Mouse (Mus musculus) stomach, embryonic 14.5 days (tissue): ENCODE results near the gene Capzb. TPM values are rescaled to one million over a fixed set of nuclear protein-coding genes. Genes with fewer than 3 reads are reported as not detected.

Source experiments
- ATAC-seq: fragments of 200-750 bp; cut with Nextera tagmentation; 2 replicates; pipeline ENCODE4 v1.8.0; 2017; ENCODE audit warnings: low read depth, moderate TSS enrichment; ENCODE audit not compliant: insufficient number of reproducible peaks, insufficient read depth, low FRiP score
- H3K27ac ChIP-seq: fragments of 300-500 bp; sonication (generic); 2 replicates; pipeline ENCODE4 v1.5.1; 2014; ENCODE audit warnings: mild to moderate bottlenecking, low read length, moderate library complexity, mixed read lengths
- H3K27me3 ChIP-seq: fragments of 300-500 bp; sonication (generic); 2 replicates; pipeline ENCODE4 v1.6.1; 2014; ENCODE audit warnings: low read length, control low read depth, mixed read lengths; ENCODE audit not compliant: control insufficient read depth, insufficient read depth
- H3K36me3 ChIP-seq: fragments of 300-500 bp; sonication (generic); 2 replicates; pipeline ENCODE4 v1.6.1; 2014; ENCODE audit warnings: mild to moderate bottlenecking, control low read depth, low read length, moderate library complexity, mixed read lengths; ENCODE audit not compliant: control insufficient read depth, insufficient read depth
- H3K4me1 ChIP-seq: fragments of 300-500 bp; sonication (generic); 2 replicates; pipeline ENCODE4 v1.6.1; 2014; ENCODE audit warnings: low read length, control low read depth, mixed read lengths; ENCODE audit not compliant: control insufficient read depth, insufficient read depth
- H3K4me2 ChIP-seq: fragments of 300-500 bp; sonication (generic); replicated peaks from 2 replicates; pipeline ENCODE4 v1.6.1; 2014; ENCODE audit warnings: low read depth, low read length, control low read depth
- H3K4me3 ChIP-seq: fragments of 300-500 bp; sonication (generic); 2 replicates; pipeline ENCODE4 v1.5.1; 2014; ENCODE audit warnings: low read depth, low read length, control low read depth
- H3K9ac ChIP-seq: fragments of 300-500 bp; sonication (generic); replicated peaks from 2 replicates; pipeline ENCODE4 v1.6.1; 2014; ENCODE audit warnings: low read depth, mild to moderate bottlenecking, control low read depth, low read length, moderate library complexity, mixed read lengths
- H3K9me3 ChIP-seq: fragments of 300-500 bp; sonication (generic); 2 replicates; pipeline ENCODE4 v1.6.1; 2016; ENCODE audit warnings: low read depth, low read length, control low read depth; ENCODE audit not compliant: control insufficient read depth
- WGBS: fragments of 180-500 bp; shearing (Covaris S2); extraction: QIAGEN DNeasy Blood & Tissue Kit; methylation state at CpG from one replicate; pipeline ENCODE4 v1.1.7; 2014; 5-methylcytosine and 5-hydroxymethylcytosine counted together
- polyA plus RNA-seq: library from polyadenylated mRNA; unstranded; fragments of >200 nt; fragmentation: Nextera tagmentation; extraction: Ambion mirVana; gene quantifications from 2 replicates; pipeline ENCODE4 v1.2.1, GENCODE M21; 2014

Gene Capzb
- polyA plus RNA-seq, 1 experiment from 2014 or later = 280 TPM

GRCm38 (mm10) chr4:139229271-139229670 lies 36.6 kb downstream of the Capzb start:
- peaks cover 47% of the 10 kb centered on the region for H3K4me1 ChIP-seq
- H3K27me3 ChIP-seq = no peaks in the 10 kb centered on the region
- no peak overlapping the region for H3K9ac ChIP-seq
- peaks cover 16% of the 10 kb centered on the region; the same call in 1 of the 2 replicates for H3K36me3 ChIP-seq
- 78% methylated on average over 5 of the region's 5 CpGs for WGBS
- no peak overlapping the region for H3K4me2 ChIP-seq
- H3K4me3 ChIP-seq = no peak overlapping the region
- no peak overlapping the region for H3K27ac ChIP-seq
- H3K9me3 ChIP-seq = no peaks in the 10 kb centered on the region
- ATAC-seq = no peak

GRCm38 (mm10) chr4:139230376-139231120 lies 37.8 kb downstream of the Capzb start:
- Histone ChIP-seq H3K9me3 (no peaks in the 10 kb centered on the region), H3K4me2 (no peak overlapping the region), H3K36me3 (peaks cover 16% of the 10 kb centered on the region; the same call in 1 of the 2 replicates), H3K9ac (no peak overlapping the region), H3K4me1 (peaks cover 43% of the 10 kb centered on the region), H3K27ac (peak overlapping the region; percentile 21; the same call in 1 of the 2 replicates), H3K27me3 (no peaks in the 10 kb centered on the region), H3K4me3 (no peak overlapping the region)
- WGBS = 57% methylated on average over 11 of the region's 11 CpGs
- ATAC-seq = no peak

DNA sequence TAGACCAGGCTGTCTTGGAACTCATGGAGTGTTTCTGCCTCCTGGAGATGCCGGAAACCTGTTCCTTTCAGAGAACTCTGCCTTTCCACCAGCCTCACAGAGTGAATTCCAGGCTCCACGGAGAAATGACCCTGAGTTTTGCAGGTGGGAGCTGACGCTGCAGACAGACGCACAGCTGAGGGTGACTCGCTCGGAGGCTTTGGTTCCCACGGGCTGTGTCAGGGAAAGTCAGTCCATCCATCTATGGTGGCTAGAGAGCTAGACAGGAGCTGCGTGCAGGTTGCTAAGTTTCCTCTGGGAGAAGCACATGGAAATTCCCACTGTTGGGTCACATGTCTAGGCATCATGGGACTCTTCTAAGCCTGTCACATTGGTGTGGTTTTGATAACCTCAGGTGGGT lies 38.5 kb downstream of the Capzb start:
- H3K4me3 ChIP-seq = no peak overlapping the region
- 71% methylated on average over 8 of the region's 8 CpGs for WGBS
- H3K4me1 ChIP-seq = peaks cover 43% of the 10 kb centered on the region
- H3K4me2 ChIP-seq = no peak overlapping the region
- no peaks in the 10 kb centered on the region for H3K9me3 ChIP-seq
- peaks cover 10% of the 10 kb centered on the region; the same call in 1 of the 2 replicates for H3K36me3 ChIP-seq
- ATAC-seq = no peak
- H3K27me3 ChIP-seq = no peaks in the 10 kb centered on the region
- H3K9ac ChIP-seq = no peak overlapping the region
- H3K27ac ChIP-seq = no peak overlapping the region

DNA sequence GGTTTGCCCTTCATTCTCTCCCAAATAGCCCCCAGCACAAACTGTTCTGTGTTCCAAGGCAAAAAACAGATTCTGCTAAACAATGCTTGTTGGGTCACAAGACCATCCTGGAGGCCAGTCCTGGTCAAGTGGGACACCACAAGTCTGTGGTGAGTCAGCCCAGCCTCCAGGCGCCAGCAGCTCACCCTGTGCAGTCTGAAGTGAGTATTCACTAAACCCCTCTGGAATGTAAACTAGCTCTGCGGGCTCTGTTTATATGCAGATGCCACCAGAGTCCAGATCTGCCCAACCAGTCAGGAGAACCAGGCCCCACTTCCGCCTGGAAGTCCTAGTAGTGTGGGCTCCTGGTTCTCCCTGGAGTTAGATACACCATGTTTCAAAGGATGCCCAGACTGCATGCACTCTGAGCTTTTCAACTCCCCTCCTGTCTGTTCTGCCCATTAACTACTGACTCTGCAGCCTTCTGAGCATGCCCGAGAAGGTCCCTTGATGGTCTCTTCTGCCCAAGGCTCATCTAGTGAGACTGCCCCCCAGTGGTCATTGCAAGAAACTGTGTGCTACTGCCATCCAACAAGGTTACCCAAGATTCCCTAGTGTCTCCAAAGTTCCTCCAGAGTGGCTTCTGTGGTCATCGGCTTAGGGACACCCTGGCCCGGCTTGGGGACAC lies 39.9 kb downstream of the Capzb start:
- Histone ChIP-seq H3K4me1 (peaks cover 40% of the 10 kb centered on the region), H3K4me2 (no peak overlapping the region), H3K4me3 (no peak overlapping the region), H3K9me3 (no peaks in the 10 kb centered on the region), H3K9ac (no peak overlapping the region), H3K27ac (no peak overlapping the region), H3K27me3 (no peaks in the 10 kb centered on the region), H3K36me3 (peaks cover 8% of the 10 kb centered on the region; the same call in 1 of the 2 replicates)
- no peak for ATAC-seq
- 55% methylated on average over 6 of the region's 6 CpGs for WGBS

DNA sequence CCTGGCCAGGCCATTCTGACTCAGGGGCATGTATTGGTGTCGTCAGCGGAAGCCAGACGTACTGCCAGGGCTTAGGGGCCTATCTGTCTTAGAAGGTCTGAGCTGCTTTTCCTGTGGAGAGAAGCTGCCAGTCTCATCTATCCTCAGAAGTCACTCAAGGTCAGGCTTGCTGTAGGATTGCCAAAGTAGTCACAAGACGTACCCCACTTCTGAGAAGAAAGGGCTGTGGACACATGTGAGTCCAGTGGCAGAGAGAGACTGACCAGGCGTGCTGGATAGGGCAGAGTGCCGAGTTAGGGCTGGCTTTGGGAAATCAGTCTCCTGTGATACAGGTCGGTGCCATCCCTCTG lies 40.4 kb downstream of the Capzb start:
- Histone ChIP-seq H3K27ac (no peak overlapping the region), H3K4me1 (peaks cover 44% of the 10 kb centered on the region), H3K27me3 (no peaks in the 10 kb centered on the region), H3K36me3 (peaks cover 8% of the 10 kb centered on the region; the same call in 1 of the 2 replicates), H3K9me3 (no peaks in the 10 kb centered on the region), H3K4me2 (no peak overlapping the region), H3K4me3 (no peak overlapping the region), H3K9ac (no peak overlapping the region)
- ATAC-seq = no peak
- WGBS = 87% methylated on average over 7 of the region's 7 CpGs

GRCm38 (mm10) chr4:139233755-139234254 lies 41.1 kb downstream of the Capzb start:
- no peak overlapping the region for H3K9ac ChIP-seq
- no peaks in the 10 kb centered on the region for H3K27me3 ChIP-seq
- ATAC-seq = peak; percentile 47; the same call in 1 of the 2 replicates
- no peak overlapping the region for H3K4me3 ChIP-seq
- H3K27ac ChIP-seq = no peak overlapping the region
- H3K36me3 ChIP-seq = peaks cover 8% of the 10 kb centered on the region; the same call in 1 of the 2 replicates
- H3K4me2 ChIP-seq = no peak overlapping the region
- H3K4me1 ChIP-seq = peaks cover 42% of the 10 kb centered on the region
- no peaks in the 10 kb centered on the region for H3K9me3 ChIP-seq
- WGBS = 53% methylated on average over 4 of the region's 4 CpGs

DNA sequence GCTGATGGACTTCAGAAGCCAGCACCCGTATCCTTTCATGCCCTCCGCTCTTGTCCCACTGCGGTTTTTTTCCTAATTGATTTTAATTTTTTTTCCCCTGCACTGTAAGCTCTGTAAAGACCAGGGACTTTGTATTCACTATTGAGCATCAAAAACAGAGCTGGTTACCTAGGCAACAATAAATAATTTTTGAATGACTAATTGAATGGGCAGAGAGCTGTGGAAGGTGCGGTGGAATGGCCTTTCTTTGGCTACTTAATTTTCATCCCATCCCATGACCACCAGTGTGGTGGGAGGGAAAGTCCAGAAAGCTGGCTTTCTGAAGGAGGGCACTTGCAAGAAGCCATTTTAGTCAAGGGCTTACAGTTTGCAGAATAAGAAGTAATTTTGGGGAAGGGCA lies 41.6 kb downstream of the Capzb start:
- H3K27me3 ChIP-seq = no peaks in the 10 kb centered on the region
- peaks cover 11% of the 10 kb centered on the region; the same call in 1 of the 2 replicates for H3K36me3 ChIP-seq
- no peak overlapping the region for H3K27ac ChIP-seq
- ATAC-seq = no peak
- H3K4me3 ChIP-seq = no peak overlapping the region
- H3K9me3 ChIP-seq = no peaks in the 10 kb centered on the region
- peaks cover 41% of the 10 kb centered on the region for H3K4me1 ChIP-seq
- H3K4me2 ChIP-seq = no peak overlapping the region
- H3K9ac ChIP-seq = no peak overlapping the region
- 79% methylated on average over 4 of the region's 4 CpGs for WGBS

DNA sequence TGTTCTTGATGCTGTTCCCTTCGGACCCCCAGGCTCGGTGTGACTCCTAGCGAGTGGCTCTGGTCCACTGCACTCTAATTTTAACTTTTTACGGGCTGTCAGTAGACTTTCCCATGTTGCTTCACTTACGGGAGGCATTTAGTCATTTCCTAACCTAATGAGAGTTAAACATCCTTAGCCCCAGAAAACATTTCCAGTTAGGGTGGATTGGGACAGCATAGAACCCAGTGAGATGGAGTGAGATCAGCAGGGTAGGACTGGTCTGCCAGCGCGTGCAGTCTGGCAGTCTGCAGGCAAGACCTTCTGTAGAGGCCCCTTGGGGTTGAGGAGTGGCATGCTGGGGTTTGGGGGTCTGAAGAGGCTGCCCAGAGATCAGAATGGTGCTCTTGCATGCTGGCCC lies 42.9 kb downstream of the Capzb start:
- Histone ChIP-seq H3K27me3 (no peaks in the 10 kb centered on the region), H3K4me1 (peaks cover 34% of the 10 kb centered on the region), H3K27ac (no peak overlapping the region), H3K36me3 (peaks cover 22% of the 10 kb centered on the region), H3K9ac (no peak overlapping the region), H3K9me3 (no peaks in the 10 kb centered on the region), H3K4me2 (no peak overlapping the region), H3K4me3 (no peak overlapping the region)
- WGBS = 94% methylated on average over 7 of the region's 7 CpGs
- no peak for ATAC-seq
